Mouse (Mus musculus) embryonic facial prominence, embryonic 14.5 days (tissue): Measurements from ENCODE around the gene Ubqln1. TPM values are rescaled to one million over a fixed set of nuclear protein-coding genes. Genes with fewer than 3 reads are reported as not detected.

Experiments
- ATAC-seq: fragments of 200-750 bp; cut with Nextera tagmentation; 2 replicates; pipeline ENCODE4 v1.8.0; 2017; ENCODE audit warnings: low read depth, moderate number of reproducible peaks, moderate TSS enrichment
- DNase-seq: peaks from one replicate; pipeline ENCODE4 v3.0.0-alpha.2; 2015; ENCODE audit warnings: low spot score
- H3K27ac ChIP-seq: fragments of 300-500 bp; sonication (generic); replicated peaks from 2 replicates; pipeline ENCODE4 v1.5.1; 2014; ENCODE audit warnings: low read depth, mild to moderate bottlenecking, low read length, moderate library complexity
- H3K27me3 ChIP-seq: fragments of 300-500 bp; sonication (generic); replicated peaks from 2 replicates; pipeline ENCODE4 v1.6.1; 2014; ENCODE audit warnings: low read length; ENCODE audit not compliant: control insufficient read depth, insufficient read depth
- H3K36me3 ChIP-seq: fragments of 300-500 bp; sonication (generic); 2 replicates; pipeline ENCODE4 v1.6.1; 2014; ENCODE audit warnings: low read length, mixed read lengths; ENCODE audit not compliant: control insufficient read depth, insufficient read depth
- H3K4me1 ChIP-seq: fragments of 300-500 bp; sonication (generic); 2 replicates; pipeline ENCODE4 v1.6.1; 2014; ENCODE audit warnings: antibody characterized with exemption, low read length; ENCODE audit not compliant: control insufficient read depth, insufficient read depth
- H3K4me2 ChIP-seq: fragments of 300-500 bp; sonication (generic); 2 replicates; pipeline ENCODE4 v1.6.1; 2014; ENCODE audit warnings: low read depth, mild to moderate bottlenecking, low read length, moderate library complexity, mixed read lengths
- H3K4me3 ChIP-seq: fragments of 300-500 bp; sonication (generic); 2 replicates; pipeline ENCODE4 v1.5.1; 2014; ENCODE audit warnings: low read depth, mild to moderate bottlenecking, low read length
- H3K9ac ChIP-seq: fragments of 300-500 bp; sonication (generic); 2 replicates; pipeline ENCODE4 v1.6.1; 2014; ENCODE audit warnings: low read depth, mild to moderate bottlenecking, low read length, moderate library complexity, mixed read lengths
- H3K9me3 ChIP-seq: fragments of 300-500 bp; sonication (generic); 2 replicates; pipeline ENCODE4 v1.6.1; 2016; ENCODE audit warnings: low read length; ENCODE audit not compliant: control insufficient read depth
- WGBS: fragments of 180-500 bp; shearing (Covaris S2); extraction: QIAGEN DNeasy Blood & Tissue Kit; methylation state at CpG from one replicate; pipeline ENCODE4 v1.1.7; 2014; 5-methylcytosine and 5-hydroxymethylcytosine counted together
- polyA plus RNA-seq: library from polyadenylated mRNA; unstranded; fragments of >200 nt; fragmentation: Nextera tagmentation; extraction: Ambion mirVana; gene quantifications from 2 replicates; pipeline ENCODE4 v1.2.1, GENCODE M21; 2014

Ubqln1 gene
- polyA plus RNA-seq, 1 experiment from 2014 or later: 91.9 TPM

DNA sequence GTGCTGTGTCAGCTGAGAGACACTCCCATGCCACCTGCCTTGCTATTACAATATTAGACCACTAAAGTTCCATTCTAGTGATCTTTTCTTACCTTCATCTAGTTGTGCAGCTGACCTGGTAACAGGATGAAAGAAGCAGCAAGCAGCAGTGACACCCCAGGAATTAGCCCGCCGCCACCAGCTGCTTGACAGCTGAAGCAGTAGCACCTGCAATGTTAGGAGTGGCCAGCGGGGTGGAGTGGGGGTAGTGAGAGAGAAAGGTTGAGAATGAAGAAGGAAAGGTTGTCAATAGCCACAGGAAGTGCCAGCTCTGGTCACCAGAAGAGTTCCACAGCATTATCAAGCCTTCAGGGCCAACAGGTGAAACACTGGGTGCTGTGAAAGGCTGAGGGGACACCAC lies 83.8 kb downstream of the Ubqln1 start:
- Histone ChIP-seq H3K9ac (no peak overlapping the region), H3K4me3 (no peak overlapping the region), H3K4me2 (no peak overlapping the region), H3K36me3 (peaks cover 5% of the 10 kb centered on the region), H3K4me1 (peaks cover 8% of the 10 kb centered on the region), H3K27ac (no peak overlapping the region), H3K9me3 (no peaks in the 10 kb centered on the region), H3K27me3 (no peaks in the 10 kb centered on the region)
- DNase-seq (no peak), ATAC-seq (no peak)
- WGBS: 33% methylated on average over 3 of the region's 3 CpGs

DNA sequence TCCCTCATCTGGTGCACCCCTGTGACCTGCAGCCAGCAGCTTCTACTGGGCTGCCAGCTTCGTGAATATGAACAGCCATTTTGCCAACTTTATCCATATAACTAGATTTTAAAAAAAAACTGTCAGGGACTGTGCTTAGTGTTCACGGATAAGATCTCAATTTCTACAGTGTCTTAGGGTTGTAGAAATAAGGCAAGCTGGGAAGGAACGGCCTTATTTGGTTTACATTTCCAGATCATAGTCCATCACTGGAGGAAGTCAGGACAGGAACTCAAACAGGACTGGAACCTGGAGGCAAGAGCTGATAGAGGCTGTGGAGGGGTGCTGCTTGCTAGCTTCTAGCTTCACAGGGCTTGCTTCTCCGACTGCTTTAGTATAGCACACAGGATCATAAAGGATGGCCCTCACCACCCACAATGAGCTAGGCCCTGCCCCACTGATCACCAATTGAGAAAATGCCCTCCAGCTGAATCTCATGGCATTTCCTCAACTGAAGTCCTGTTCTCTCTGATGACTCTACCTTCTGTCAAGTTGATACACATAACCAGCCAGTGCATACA lies 85.7 kb downstream of the Ubqln1 start:
- Histone ChIP-seq H3K36me3 (peaks cover 13% of the 10 kb centered on the region), H3K9ac (peak overlapping the region; percentile 100), H3K27me3 (no peaks in the 10 kb centered on the region), H3K27ac (peak overlapping the region; percentile 99), H3K9me3 (no peaks in the 10 kb centered on the region), H3K4me1 (peaks cover 11% of the 10 kb centered on the region), H3K4me2 (peak overlapping the region; percentile 69), H3K4me3 (peak overlapping the region; percentile 98)
- 24% methylated on average over 4 of the region's 4 CpGs for WGBS
- no peak for ATAC-seq
- no peak for DNase-seq

DNA sequence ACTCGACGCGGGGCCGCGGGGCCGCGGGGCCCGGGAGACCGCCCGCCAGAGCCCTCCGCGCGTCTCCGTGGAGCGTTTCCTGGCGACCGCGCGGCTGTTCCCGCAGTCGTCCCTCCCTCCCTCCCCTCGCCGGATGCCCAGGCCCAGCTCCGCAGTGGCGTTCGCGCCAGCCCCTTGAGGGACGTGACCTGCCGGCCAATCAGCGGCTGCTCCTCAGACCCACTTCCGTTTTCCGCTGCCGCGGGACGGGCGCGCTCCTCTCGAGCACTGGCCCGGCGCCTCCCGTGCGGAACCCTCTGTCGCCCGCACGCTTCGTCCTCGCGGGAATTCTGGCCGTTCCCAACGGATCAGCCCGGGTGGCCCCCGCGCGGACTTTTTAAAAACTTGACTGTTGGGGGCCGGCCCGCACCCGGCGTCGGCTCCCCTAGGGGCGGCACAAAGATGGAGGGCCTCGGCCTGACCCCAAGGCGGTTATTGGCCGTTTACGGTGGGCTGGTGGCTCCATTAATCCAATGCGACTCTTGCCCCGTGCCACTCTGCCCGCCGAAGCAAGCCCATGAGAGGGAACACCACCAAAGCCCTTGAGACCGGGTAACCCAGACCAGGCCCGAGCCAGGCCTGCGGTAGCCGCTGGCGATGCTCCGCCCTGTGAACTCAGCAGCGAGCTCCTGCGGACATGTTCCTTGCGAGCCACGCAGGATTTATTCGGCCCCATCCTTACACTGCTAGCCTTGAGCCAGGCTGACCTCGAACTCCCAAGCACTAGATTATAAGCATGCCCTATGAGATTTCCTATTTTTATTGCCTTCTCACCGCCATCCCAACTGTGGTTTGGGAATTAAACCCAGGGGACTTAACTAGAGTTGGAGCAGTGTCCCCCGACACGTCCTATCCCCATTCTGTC lies 86.4 kb downstream of the Ubqln1 start:
- under 1% methylated on average over 68 of the region's 83 CpGs for WGBS
- Histone ChIP-seq H3K4me1 (peaks cover 11% of the 10 kb centered on the region), H3K9me3 (no peaks in the 10 kb centered on the region), H3K27me3 (no peaks in the 10 kb centered on the region), H3K9ac (peak overlapping the region; percentile 100), H3K36me3 (peaks cover 19% of the 10 kb centered on the region), H3K27ac (peak overlapping the region; percentile 99), H3K4me3 (peak overlapping the region; percentile 98), H3K4me2 (peak overlapping the region; percentile 69)
- DNase-seq (peak; percentile 98), ATAC-seq (peak; percentile 98)

DNA sequence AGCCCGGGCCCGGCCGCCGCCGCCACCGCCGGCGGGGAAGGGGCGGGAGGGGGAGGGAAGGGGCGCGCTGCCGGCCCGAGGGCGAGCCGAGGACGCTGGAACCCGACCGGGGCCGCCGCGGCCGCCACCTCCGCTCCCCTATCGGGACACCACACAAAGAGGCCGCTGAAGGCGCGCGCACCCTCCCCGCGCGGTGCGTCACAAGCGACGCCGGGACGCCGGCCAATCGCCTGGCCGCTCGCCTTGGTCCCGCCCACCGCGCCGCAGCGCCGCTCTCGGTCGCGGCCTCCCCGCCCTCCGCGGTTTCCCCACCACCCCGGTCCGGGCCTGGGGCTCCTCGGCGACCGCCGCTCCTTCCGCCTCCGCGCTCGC lies 87.1 kb downstream of the Ubqln1 start, which contains the start of gene Hnrnpa0:
Hnrnpa0 (minus strand) TSS at position 161 of the 372 bp plus-strand sequence.
- Histone ChIP-seq H3K4me2 (peak within 1 kb of the TSS; percentile 76), H3K9ac (peak within 1 kb of the TSS; percentile 100), H3K36me3 (peaks cover 19% of the 10 kb centered on the region), H3K4me1 (peaks cover 11% of the 10 kb centered on the region), H3K4me3 (peak within 1 kb of the TSS; percentile 98), H3K27me3 (no peaks in the 10 kb centered on the region), H3K9me3 (no peaks in the 10 kb centered on the region), H3K27ac (peak within 1 kb of the TSS; percentile 99)
- WGBS: 0% methylated on average over 7 of the region's 62 CpGs
- ATAC-seq: peak; percentile 93
- DNase-seq: peak; percentile 97

DNA sequence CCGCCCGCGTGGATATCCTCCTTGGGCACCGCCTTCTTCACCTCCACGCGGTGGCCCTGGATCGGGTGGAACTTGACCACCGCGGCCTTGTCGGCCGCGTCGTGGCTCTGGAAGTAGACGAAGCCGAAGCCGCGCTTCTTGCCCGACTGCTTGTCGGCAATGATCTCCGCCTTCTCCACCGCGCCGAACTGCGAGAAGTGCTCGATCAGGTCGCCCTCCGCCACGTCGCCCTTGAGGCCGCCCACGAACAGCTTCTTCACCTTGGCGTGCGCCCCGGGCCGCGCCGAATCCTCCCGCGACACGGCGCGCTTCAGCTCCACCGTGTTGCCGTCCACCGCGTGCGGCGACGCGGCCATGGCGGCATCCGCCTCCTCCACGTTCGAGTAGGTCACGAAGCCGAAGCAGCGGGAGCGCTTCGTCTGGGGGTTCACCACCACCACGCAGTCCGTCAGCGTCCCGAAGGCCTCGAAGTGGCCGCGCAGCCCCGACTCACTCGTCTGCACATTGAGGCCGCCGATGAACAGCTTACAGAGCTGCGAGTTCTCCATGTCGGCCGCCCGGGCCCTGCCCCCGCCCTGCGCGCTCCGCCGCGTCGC lies 87.6 kb downstream of the Ubqln1 start:
- H3K27ac ChIP-seq: peak overlapping the region; percentile 99
- ATAC-seq: peak; percentile 35
- 0% methylated on average over 25 of the region's 81 CpGs for WGBS
- H3K36me3 ChIP-seq: peaks cover 19% of the 10 kb centered on the region
- H3K4me1 ChIP-seq: peaks cover 11% of the 10 kb centered on the region
- H3K9ac ChIP-seq: peak overlapping the region; percentile 100
- H3K9me3 ChIP-seq: no peaks in the 10 kb centered on the region
- peak overlapping the region; percentile 98 for H3K4me3 ChIP-seq
- H3K4me2 ChIP-seq: peak overlapping the region; percentile 76
- H3K27me3 ChIP-seq: no peaks in the 10 kb centered on the region
- peak; percentile 51 for DNase-seq

DNA sequence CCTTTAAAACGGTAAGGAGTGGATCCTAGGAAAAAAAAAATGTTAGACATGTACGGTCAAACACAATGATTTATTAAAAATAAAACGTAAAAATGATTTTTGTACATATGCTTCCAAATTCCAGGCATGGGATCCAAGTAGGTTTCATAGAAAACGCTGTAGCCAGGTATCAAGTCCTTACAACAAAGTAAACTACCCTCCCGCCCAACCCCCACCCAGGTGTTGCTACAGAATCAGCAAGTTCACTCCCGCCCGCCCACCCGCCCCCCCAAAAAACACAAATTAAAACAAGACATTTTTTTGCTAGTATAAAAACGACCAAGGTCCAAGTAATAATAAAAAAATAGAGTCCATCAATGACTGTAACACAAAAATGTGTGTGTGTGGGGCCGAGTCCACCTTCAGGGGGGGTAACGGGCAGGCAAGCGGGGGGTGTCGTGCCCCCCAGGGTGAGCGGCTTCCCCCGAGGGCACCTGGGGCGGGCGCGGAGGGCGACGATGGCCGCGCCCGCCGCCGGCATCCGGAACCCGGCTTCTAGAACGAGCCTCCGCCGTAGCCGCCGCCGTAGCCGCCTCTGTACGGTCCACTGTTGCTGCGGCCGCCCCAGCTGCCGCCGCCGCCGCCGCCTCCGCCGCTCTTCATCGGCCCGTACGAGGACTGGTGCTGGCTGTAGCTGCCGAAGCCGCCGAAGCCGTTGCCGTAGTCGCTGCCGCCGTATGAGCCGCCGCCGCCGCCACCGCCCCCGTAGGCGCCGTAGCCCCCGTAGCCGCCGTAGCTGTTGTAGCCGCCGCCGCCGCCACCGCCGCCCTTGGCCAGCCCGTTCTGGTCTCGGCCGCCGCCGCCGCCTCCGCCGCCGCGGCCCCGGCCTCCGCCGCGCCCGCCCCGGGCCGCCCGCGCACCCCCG lies 88.3 kb downstream of the Ubqln1 start:
- peak overlapping the region; percentile 100 for H3K9ac ChIP-seq
- no peaks in the 10 kb centered on the region for H3K27me3 ChIP-seq
- under 1% methylated on average over 13 of the region's 92 CpGs for WGBS
- DNase-seq (no peak), ATAC-seq (no peak)
- peak overlapping the region; percentile 98 for H3K4me3 ChIP-seq
- no peaks in the 10 kb centered on the region for H3K9me3 ChIP-seq
- peak overlapping the region; percentile 76 for H3K4me2 ChIP-seq
- H3K27ac ChIP-seq: peak overlapping the region; percentile 99
- peaks cover 19% of the 10 kb centered on the region for H3K36me3 ChIP-seq
- peaks cover 11% of the 10 kb centered on the region for H3K4me1 ChIP-seq
